In genomic region chr12:56959230-56960051, GRCm38 (mm10) we compare ENCODE assay signal across 9 mouse cellular contexts.
DNase-seq lines count a peak whose midpoint lies in the region; ATAC-seq lines count a peak whose summit lies in the region.
"Had no signal": no experiment of that assay in that cellular context is flagged by ENCODE, and none has a peak within 500 bp of the region (broad histone marks: within the 10 kb centered on the region; RNA-seq: fewer than 3 reads in every experiment).

No protein-coding gene starts in this region.

- no peak overlapping the region for H3K27ac ChIP-seq in heart, embryonic 10.5 days
- H3K27ac ChIP-seq: liver, embryonic 14.5 days had no signal

- 28% methylated on average over 9 of the region's 9 CpGs for WGBS in heart, embryonic 10.5 days

- no peaks in the 10 kb centered on the region for H3K9me3 ChIP-seq in heart, embryonic 10.5 days

- no peaks in the 10 kb centered on the region for H3K36me3 ChIP-seq in heart, embryonic 10.5 days

- ATAC-seq in CD4-positive, CD25-positive, alpha-beta regulatory T cell, adult 4 months = no peak

- H3K4me1 ChIP-seq in heart, embryonic 10.5 days = peaks cover 9% of the 10 kb centered on the region

- no peaks in the 10 kb centered on the region for H3K27me3 ChIP-seq in heart, embryonic 10.5 days (ENCODE audit: insufficient read depth, poor library complexity, severe bottlenecking)

- no peak for DNase-seq in heart, embryonic 10.5 days (ENCODE audit: low spot score)
- no peak for DNase-seq in heart, postnatal 4 days
- peak; percentile 33 for DNase-seq in Muller cell, postnatal 12 days (ENCODE audit: inconsistent ontology term)
- DNase-seq in forelimb bud, embryonic 11.5 days (ENCODE audit: low read depth, low spot score) = peak; percentile 47
- peak; percentile 36 for DNase-seq in mesoderm, embryonic 11.5 days (ENCODE audit: low read depth, low spot score)
- DNase-seq in urinary bladder, postnatal 4 days (ENCODE audit: low spot score in 2 of 2) = no peak
- no peak for DNase-seq in adrenal gland, postnatal 25 days

- H3K4me3 ChIP-seq in heart, embryonic 10.5 days = 0 out of 2 replicates have a peak overlapping the region, but pooled peaks have one; percentile 29

Comparison
In these comparisons a context has a peak if more than half of its experiments do, and no peak if none do; other contexts are left out.
1. DNase-seq: peak in Muller cell, postnatal 12 days (single experiment), forelimb bud, embryonic 11.5 days (single experiment) and mesoderm, embryonic 11.5 days (single experiment); none in heart, embryonic 10.5 days (single experiment), heart, postnatal 4 days (single experiment), urinary bladder, postnatal 4 days (0 of 2) and adrenal gland, postnatal 25 days (single experiment).